Mouse (Mus musculus) heart, embryonic 10.5 days (tissue): Measurements from ENCODE around the gene Cers5. TPM values are rescaled to one million over a fixed set of nuclear protein-coding genes. Genes with fewer than 3 reads are reported as not detected.

Source experiments
- DNase-seq: peaks from one replicate; pipeline ENCODE4 v3.0.0-alpha.2; 2017; ENCODE audit warnings: low spot score
- H3K27ac ChIP-seq: fragments of 300-500 bp; sonication (generic); 2 replicates; pipeline ENCODE4 v1.5.1; 2016; ENCODE audit warnings: mild to moderate bottlenecking
- H3K27me3 ChIP-seq: fragments of 300-500 bp; sonication (generic); 2 replicates; pipeline ENCODE4 v1.6.1; 2016; ENCODE audit warnings: mild to moderate bottlenecking; ENCODE audit not compliant: poor library complexity, insufficient read depth, severe bottlenecking
- H3K36me3 ChIP-seq: fragments of 300-500 bp; sonication (generic); 2 replicates; pipeline ENCODE4 v1.6.1; 2016; ENCODE audit warnings: mild to moderate bottlenecking, moderate library complexity
- H3K4me1 ChIP-seq: fragments of 300-500 bp; sonication (generic); 2 replicates; pipeline ENCODE4 v1.6.1; 2016; ENCODE audit warnings: mild to moderate bottlenecking
- H3K4me3 ChIP-seq: fragments of 300-500 bp; sonication (generic); 2 replicates; pipeline ENCODE4 v1.5.1; 2016; ENCODE audit warnings: mild to moderate bottlenecking, moderate library complexity
- H3K9me3 ChIP-seq: fragments of 300-500 bp; sonication (generic); 2 replicates; pipeline ENCODE4 v1.6.1; 2016; ENCODE audit warnings: mild to moderate bottlenecking, moderate library complexity
- WGBS: fragments of 180-500 bp; shearing (Covaris S2); methylation state at CpG from one replicate; pipeline ENCODE4 v1.1.7; 2016; 5-methylcytosine and 5-hydroxymethylcytosine counted together
- polyA plus RNA-seq: library from polyadenylated mRNA; unstranded; fragments of >200 nt; fragmentation: Nextera tagmentation; extraction: Ambion mirVana; gene quantifications from 2 replicates; pipeline ENCODE4 v1.2.1, GENCODE M21; 2016

Cers5 gene
- polyA plus RNA-seq, 1 experiment from 2014 or later = 56.5 TPM

DNA sequence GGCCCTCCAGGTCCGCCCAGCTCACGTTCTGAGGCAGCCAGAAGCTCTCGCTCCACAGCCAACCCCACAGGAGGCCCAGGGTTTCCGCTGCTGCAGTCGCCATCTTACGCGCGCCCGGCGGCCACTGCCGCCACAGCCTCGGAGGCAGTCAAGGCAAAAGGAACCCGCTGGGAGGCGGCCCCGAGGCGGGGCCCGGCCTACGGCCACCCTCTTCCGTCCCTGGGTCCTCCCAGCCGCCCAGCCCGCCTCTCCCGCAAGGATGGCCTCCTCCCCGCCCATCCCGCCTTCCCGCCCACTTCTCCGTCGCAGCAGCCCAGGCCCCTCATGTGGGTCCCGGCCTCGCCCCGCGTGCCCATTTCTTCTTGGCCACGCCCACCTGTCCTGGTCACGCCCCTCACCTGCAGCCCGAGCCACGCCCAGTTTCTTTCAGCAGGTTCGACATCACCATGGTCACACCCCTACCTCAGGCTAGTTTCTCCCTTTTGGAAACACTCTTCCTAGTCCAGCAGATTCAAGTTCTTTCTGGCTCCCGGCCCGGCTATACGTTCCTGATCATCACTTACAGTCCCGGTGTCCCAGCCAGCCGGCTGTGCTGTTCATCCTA lies 306 bp downstream of the Cers5 start:
- WGBS = under 1% methylated on average over 37 of the region's 41 CpGs
- H3K4me3 ChIP-seq = peak overlapping the region; percentile 94
- H3K4me1 ChIP-seq = peaks cover 21% of the 10 kb centered on the region
- no peaks in the 10 kb centered on the region for H3K27me3 ChIP-seq
- H3K36me3 ChIP-seq = no peaks in the 10 kb centered on the region
- H3K27ac ChIP-seq = peak overlapping the region; percentile 92
- DNase-seq = peak; percentile 96
- no peaks in the 10 kb centered on the region for H3K9me3 ChIP-seq

DNA sequence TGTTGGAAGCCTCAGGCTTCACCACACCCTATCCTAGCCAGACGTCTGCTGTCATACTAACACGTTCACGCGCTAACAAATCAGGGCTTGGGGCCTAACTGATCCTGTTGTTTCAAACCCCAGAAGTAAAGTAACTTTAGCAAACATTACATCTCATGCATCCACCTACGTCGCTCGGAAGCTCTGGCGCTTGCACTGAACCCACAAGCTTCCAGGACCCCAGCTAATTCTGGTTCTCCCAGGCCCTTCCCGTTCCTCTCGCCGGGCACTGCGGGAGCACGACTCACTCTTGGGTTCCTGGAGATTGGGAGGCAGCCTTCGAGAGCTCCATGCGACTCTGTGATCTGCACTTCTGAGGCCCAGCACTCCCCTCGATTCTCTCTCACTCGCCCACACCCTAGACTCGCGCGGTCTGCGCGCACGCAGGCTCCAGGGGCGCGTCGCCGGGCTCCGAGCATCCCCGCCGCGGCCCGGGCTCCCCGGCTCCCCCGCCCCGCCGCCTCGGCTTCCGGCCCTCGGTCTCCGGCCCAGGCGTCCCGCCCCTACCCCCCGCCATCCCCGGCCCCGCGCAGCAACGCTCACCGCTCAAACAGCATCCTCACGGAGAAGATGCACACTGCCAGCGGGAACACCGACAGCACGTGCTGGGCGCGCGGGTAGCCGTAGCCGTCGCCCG lies 946 bp downstream of the Cers5 start:
- DNase-seq = peak; percentile 78
- H3K4me3 ChIP-seq = peak overlapping the region; percentile 94
- under 1% methylated on average over 59 of the region's 59 CpGs for WGBS
- no peaks in the 10 kb centered on the region for H3K9me3 ChIP-seq
- H3K36me3 ChIP-seq = no peaks in the 10 kb centered on the region
- no peaks in the 10 kb centered on the region for H3K27me3 ChIP-seq
- H3K27ac ChIP-seq = peak overlapping the region; percentile 92
- peaks cover 21% of the 10 kb centered on the region for H3K4me1 ChIP-seq

DNA sequence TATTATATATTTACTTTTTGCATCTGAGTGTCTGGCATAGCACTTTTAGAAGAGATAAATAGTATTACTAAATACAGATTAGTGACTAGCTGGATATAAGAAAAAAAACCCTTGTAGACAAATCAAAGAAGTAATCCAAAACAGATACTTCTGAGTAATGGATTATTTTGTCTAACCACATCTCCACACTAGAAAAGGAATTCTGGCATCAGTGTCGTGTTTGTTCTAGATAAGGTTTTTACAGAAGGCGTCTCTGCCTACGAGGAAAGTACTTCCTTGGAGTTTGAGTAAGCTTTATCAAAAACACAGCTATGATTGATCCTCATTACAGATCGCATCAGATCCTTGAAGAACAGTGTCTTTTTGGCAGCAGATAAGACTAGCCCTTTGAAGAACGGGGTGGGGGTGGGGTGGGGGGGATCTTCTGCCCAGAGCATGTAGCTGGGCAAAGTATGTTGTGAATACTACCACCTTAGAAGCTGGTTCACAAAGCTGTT lies 1.6 kb downstream of the Cers5 start:
- 4% methylated on average over 5 of the region's 5 CpGs for WGBS
- H3K27me3 ChIP-seq = no peaks in the 10 kb centered on the region
- H3K27ac ChIP-seq = peak overlapping the region; percentile 92
- 0 out of 2 replicates have a peak, but pooled peaks cover 4% of the 10 kb centered on the region for H3K36me3 ChIP-seq
- H3K4me1 ChIP-seq = peaks cover 21% of the 10 kb centered on the region
- H3K4me3 ChIP-seq = peak overlapping the region; percentile 94
- H3K9me3 ChIP-seq = no peaks in the 10 kb centered on the region
- no peak for DNase-seq

DNA sequence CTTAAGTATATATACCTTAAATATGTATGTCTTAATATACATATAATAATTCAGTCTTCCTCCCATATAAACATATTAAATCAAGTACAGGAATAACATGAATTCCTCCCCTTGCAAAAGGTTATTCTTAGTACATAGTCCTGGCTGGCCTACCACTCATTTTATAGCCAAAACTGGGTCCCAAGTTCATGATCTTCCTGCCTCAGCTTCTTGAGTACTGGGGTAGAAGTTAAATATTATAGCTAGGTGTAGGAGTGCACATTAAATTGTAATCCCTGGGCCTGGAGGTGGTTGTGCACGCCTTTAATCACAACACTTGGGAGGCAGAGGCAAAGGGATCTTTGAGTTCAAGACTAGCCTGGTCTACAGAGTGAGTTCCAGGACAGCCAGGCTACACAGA lies 3.9 kb downstream of the Cers5 start:
- Histone ChIP-seq H3K36me3 (peaks cover 14% of the 10 kb centered on the region; the same call in 1 of the 2 replicates), H3K9me3 (no peaks in the 10 kb centered on the region), H3K27ac (no peak overlapping the region), H3K27me3 (no peaks in the 10 kb centered on the region), H3K4me3 (no peak overlapping the region), H3K4me1 (peaks cover 21% of the 10 kb centered on the region)
- 86% methylated on average over 1 of the region's 1 CpGs for WGBS
- DNase-seq = no peak

DNA sequence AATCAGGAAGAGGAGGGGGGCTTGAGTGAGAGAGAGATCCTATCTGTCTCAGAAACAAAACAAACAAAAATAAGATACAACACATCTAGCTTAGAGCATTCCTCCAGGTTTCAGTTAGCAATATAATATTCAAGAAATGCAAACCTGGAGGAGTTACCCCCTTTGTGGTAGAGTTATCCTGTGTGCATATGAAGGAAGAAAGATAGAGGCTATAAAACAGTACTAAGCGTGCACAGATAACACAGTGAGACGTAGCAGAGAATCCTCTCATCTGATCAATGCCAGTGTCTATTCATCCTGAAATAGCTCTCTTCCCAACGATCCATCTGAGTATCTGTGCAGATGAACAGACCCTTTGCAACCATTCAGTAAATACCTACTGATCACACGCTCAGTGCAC lies 5.2 kb downstream of the Cers5 start:
- Histone ChIP-seq H3K4me1 (peaks cover 17% of the 10 kb centered on the region), H3K27ac (no peak overlapping the region), H3K4me3 (no peak overlapping the region), H3K36me3 (peaks cover 21% of the 10 kb centered on the region; the same call in 1 of the 2 replicates), H3K9me3 (no peaks in the 10 kb centered on the region), H3K27me3 (no peaks in the 10 kb centered on the region)
- DNase-seq = no peak
- WGBS = 70% methylated on average over 4 of the region's 4 CpGs

DNA sequence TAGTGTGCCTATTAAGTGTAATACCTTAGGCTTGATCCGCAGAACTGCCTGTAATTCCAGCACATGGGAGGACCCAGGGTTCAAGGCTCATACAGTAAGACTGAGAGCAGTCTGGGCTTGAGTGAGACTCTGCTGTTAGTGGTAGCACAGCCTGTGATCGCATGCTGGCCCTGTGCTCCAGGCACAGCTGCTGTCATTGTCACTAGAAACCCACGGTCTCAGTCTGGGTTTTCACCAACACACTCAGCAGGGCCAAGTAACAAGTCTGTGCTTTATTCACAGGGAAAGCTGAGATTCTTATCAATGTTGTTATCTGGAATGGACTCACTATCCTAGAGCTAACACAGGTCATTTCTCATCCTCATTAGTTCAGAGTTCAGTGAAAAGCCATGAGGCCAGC lies 18.5 kb downstream of the Cers5 start:
- Histone ChIP-seq H3K4me3 (no peak overlapping the region), H3K9me3 (no peaks in the 10 kb centered on the region), H3K36me3 (peaks cover 16% of the 10 kb centered on the region), H3K27me3 (no peaks in the 10 kb centered on the region), H3K27ac (no peak overlapping the region), H3K4me1 (peaks cover 9% of the 10 kb centered on the region; the same call in 1 of the 2 replicates)
- 68% methylated on average over 3 of the region's 3 CpGs for WGBS
- no peak for DNase-seq

DNA sequence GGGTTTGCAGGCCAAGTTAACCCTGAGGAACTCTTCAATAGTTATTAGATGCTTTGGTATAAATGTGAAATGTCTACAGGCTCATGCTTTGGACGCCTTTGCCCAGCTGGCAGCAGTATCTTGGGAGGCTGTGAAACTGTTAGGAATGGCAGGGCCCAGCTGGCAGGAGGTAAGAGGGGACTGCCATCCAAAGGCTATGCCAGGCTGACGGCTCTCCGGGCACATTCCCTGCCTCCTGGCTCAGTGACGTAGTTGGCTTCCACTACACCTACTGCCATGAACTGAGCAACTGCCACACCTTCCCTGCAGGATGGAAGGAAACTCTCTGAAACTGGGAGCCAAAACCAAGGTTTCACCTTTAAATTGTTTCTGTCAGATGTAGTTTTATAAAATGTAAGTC lies 32.5 kb downstream of the Cers5 start:
- Histone ChIP-seq H3K9me3 (no peaks in the 10 kb centered on the region), H3K36me3 (peaks cover 85% of the 10 kb centered on the region), H3K4me3 (no peak overlapping the region), H3K27ac (no peak overlapping the region), H3K4me1 (no peaks in the 10 kb centered on the region), H3K27me3 (no peaks in the 10 kb centered on the region)
- 91% methylated on average over 4 of the region's 4 CpGs for WGBS
- DNase-seq = no peak

DNA sequence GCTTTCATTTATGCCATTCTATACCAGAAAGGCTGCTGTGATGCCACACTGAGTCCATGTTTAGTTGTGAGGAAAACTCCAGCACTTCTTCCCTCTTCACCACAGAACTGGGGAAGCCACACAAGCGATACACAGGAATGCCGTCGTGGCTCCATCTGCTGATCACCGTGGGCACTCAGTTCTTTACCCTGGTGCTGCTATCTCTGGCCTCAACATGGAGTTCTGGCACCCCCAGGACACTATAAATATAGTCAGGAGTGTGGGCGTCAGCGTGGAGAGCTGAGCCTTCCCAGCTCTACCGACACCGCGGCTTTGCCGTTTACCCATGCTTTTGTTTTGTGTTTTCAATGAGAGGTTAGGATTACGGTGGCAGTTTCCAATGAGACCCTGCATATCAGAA lies 36.0 kb downstream of the Cers5 start:
- DNase-seq = no peak
- H3K36me3 ChIP-seq = peaks cover 83% of the 10 kb centered on the region

DNA sequence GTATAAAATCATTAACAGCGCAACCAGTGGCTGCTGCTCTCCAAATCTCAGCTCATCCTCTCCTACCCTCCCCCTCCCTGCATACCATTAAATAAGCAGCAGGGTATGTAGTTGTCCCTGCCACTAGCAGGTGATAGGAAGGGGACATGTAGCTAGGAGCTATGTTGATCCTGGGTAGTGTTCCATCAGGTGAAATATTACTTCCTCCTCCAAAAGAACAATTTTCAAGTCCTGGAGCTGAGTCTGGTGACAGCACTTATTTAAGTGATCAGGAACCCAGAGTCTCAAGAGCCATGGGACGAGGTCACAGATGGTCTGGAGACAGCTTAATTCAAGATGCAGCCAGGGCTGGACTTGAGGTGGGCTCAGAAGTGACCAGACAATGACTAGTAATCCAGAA lies 37.1 kb downstream of the Cers5 start:
- 85% methylated on average over 2 of the region's 2 CpGs for WGBS

More for the DNA sequence above, 36.0 kb downstream of the Cers5 start:
- no peaks in the 10 kb centered on the region for H3K9me3 ChIP-seq
- H3K27ac ChIP-seq = no peak overlapping the region
- H3K27me3 ChIP-seq = no peaks in the 10 kb centered on the region
- H3K4me3 ChIP-seq = no peak overlapping the region
- H3K4me1 ChIP-seq = no peaks in the 10 kb centered on the region
- WGBS = 85% methylated on average over 11 of the region's 11 CpGs

DNA sequence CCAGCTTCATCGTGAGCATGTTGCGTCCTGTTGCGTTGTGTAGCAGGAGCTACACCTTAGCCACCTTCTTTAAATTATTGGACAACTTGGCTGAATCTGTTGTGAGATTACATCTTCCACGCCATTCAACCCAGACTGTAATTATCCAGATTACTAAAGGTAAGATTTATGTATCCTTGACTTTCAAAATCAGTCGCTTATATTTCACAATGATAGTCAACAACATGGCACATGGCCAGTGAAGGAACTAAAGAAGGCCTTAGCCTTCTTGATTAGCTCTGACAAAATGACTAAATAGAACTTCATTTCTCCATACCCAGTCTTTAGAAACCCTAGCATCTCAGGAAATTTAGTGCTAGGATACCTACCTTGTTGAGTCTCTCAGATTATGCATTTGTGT lies 39.5 kb downstream of the Cers5 start:
- H3K36me3 ChIP-seq = peaks cover 69% of the 10 kb centered on the region
- WGBS = 97% methylated on average over 5 of the region's 5 CpGs

More for the DNA sequence above, 37.1 kb downstream of the Cers5 start:
- Histone ChIP-seq H3K4me3 (no peak overlapping the region), H3K27ac (no peak overlapping the region), H3K36me3 (peaks cover 76% of the 10 kb centered on the region), H3K9me3 (no peaks in the 10 kb centered on the region), H3K27me3 (no peaks in the 10 kb centered on the region), H3K4me1 (no peaks in the 10 kb centered on the region)
- DNase-seq = no peak

DNA sequence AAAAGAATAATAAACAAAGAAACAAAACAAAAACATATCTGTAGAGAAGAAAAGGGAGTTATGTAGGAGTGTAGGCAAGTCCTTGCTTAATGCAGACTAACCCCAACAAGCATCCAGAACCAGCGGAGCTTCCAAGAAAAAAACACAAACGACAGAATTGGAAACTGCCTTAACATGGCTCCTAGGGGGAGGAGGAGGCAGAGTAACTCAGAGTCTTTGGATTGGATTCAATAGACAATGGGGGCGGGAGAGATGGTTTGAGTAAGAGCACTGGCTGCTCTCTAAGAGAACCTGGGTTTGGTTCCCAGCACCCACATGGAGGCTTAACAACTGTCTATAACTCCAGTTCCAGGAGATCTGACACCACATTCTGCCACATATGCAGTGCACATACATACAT lies 41.0 kb downstream of the Cers5 start:
- Histone ChIP-seq H3K36me3 (peaks cover 64% of the 10 kb centered on the region), H3K9me3 (no peaks in the 10 kb centered on the region), H3K4me3 (no peak overlapping the region), H3K27ac (no peak overlapping the region), H3K4me1 (peaks cover under 1% of the 10 kb centered on the region), H3K27me3 (no peaks in the 10 kb centered on the region)
- no peak for DNase-seq
- WGBS = 93% methylated on average over 3 of the region's 3 CpGs

More for the DNA sequence above, 39.5 kb downstream of the Cers5 start:
- no peak overlapping the region for H3K27ac ChIP-seq
- H3K4me3 ChIP-seq = no peak overlapping the region
- no peak for DNase-seq
- no peaks in the 10 kb centered on the region for H3K9me3 ChIP-seq
- H3K4me1 ChIP-seq = no peaks in the 10 kb centered on the region
- no peaks in the 10 kb centered on the region for H3K27me3 ChIP-seq

DNA sequence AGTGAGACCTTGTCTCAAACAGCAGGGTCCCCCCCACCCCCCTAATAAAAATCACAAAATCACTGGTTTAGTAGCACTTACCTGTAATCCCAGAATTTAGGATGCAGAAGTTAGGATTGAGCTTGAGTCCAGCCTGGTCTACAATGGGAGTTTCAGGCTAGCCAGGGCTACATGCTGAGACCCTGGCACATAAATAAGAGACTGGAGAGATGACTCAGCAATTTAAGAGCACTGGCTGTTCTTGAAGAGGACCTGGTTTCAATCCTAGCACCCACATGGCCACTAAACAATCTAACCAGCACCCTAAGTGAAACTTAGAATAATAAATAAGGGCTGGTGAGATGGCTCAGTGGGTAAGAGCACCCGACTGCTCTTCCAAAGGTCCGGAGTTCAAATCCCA lies 41.5 kb downstream of the Cers5 start:
- no peaks in the 10 kb centered on the region for H3K27me3 ChIP-seq
- no peak overlapping the region for H3K4me3 ChIP-seq
- H3K4me1 ChIP-seq = peaks cover 4% of the 10 kb centered on the region
- no peak overlapping the region for H3K27ac ChIP-seq
- DNase-seq = no peak
- 97% methylated on average over 2 of the region's 2 CpGs for WGBS
- H3K9me3 ChIP-seq = no peaks in the 10 kb centered on the region
- H3K36me3 ChIP-seq = peaks cover 59% of the 10 kb centered on the region

DNA sequence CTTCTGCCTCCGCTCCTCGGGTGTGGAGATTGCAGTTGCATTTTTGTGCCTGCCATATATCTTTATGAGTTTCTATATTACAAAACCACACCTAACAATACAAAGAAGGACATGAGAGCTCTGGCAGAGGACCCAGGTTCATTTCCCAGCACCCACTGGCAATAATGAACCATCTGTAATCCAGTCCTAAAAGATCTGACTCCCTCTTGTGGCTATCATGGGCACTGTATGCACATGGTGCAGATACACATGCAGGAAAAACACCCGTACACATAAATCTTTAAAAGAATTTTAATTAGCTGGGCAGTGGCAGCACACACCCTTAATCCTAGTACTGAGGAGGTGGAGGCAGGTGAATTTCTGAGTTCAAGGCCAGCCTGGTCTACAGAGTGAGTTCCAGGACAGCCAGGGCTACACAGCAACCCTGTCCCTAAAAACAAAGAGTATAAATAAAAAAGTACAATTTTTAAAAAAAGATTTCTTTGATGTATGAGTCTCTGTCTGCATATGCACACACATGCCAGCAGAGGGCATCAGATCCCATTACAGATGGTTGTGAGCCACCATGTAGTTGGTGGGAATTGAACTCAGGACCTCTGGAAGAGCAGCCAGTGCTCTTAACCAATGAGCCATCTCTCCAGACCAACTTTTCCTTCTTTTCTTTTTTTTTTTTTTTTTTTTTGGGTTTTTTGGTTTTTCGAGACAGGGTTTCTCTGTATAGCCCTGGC lies 43.5 kb downstream of the Cers5 start:
- WGBS = 95% methylated on average over 4 of the region's 4 CpGs
- H3K36me3 ChIP-seq = peaks cover 45% of the 10 kb centered on the region

More for the DNA sequence above, 43.5 kb downstream of the Cers5 start:
- H3K9me3 ChIP-seq = no peaks in the 10 kb centered on the region
- peaks cover 18% of the 10 kb centered on the region for H3K4me1 ChIP-seq
- no peaks in the 10 kb centered on the region for H3K27me3 ChIP-seq
- no peak overlapping the region for H3K27ac ChIP-seq
- DNase-seq = no peak
- no peak overlapping the region for H3K4me3 ChIP-seq
